Mouse (Mus musculus) liver, embryonic 14.5 days (tissue): Measurements from ENCODE around the gene Gpc6. TPM values are rescaled to one million over a fixed set of nuclear protein-coding genes. Genes with fewer than 3 reads are reported as not detected.

ENCODE experiments used
- ATAC-seq: fragments of 200-750 bp; cut with Nextera tagmentation; 2 replicates; pipeline ENCODE4 v1.8.0; 2017; ENCODE audit warnings: moderate number of reproducible peaks, mild to moderate bottlenecking, moderate library complexity; ENCODE audit not compliant: insufficient read depth
- DNase-seq, 3 experiments: peaks; one replicate each; pipeline ENCODE4 v3.0.0-alpha.2; 2012 to 2013; ENCODE audit warnings: low read depth in 3 of 3, low spot score in 3 of 3
- H3K27ac ChIP-seq: fragments of 300-500 bp; sonication (generic); 2 replicates; pipeline ENCODE4 v1.5.1; 2014; ENCODE audit warnings: moderate library complexity, mild to moderate bottlenecking, control low read depth, inconsistent platforms
- H3K27me3 ChIP-seq: fragments of 300-500 bp; sonication (generic); 2 replicates; pipeline ENCODE4 v1.6.1; 2014; ENCODE audit warnings: mild to moderate bottlenecking, low read length, moderate library complexity; ENCODE audit not compliant: control insufficient read depth, insufficient read depth
- H3K36me3 ChIP-seq: fragments of 300-500 bp; sonication (generic); replicated peaks from 2 replicates; pipeline ENCODE4 v1.6.1; 2014; ENCODE audit warnings: low read depth; ENCODE audit not compliant: control insufficient read depth, insufficient read depth
- H3K4me1 ChIP-seq, 2 experiments: fragments of 200-500 bp in 1 of 2; fragments of 300-500 bp in 1 of 2; sonication (generic) in 1 of 2; replicated peaks; 2 replicates each; pipeline ENCODE4 v1.6.1; 2012 to 2014; ENCODE audit warnings: antibody characterized with exemption in 1 of 2, inconsistent platforms in 1 of 2, low read length in 1 of 2; ENCODE audit not compliant: control insufficient read depth in 2 of 2, insufficient read depth in 2 of 2
- H3K4me2 ChIP-seq: fragments of 300-500 bp; sonication (generic); 2 replicates; pipeline ENCODE4 v1.6.1; 2014; ENCODE audit warnings: low read depth, mild to moderate bottlenecking, control low read depth, moderate library complexity
- H3K4me3 ChIP-seq, 2 experiments: fragments of 200-500 bp in 1 of 2; fragments of 300-500 bp in 1 of 2; sonication (generic) in 1 of 2; 2 replicates each; pipeline ENCODE4 v1.5.1; 2012 to 2014; ENCODE audit warnings: low read depth in 2 of 2, low read length in 2 of 2, mild to moderate bottlenecking in 2 of 2, control low read depth in 1 of 2, inconsistent platforms in 1 of 2, moderate library complexity in 1 of 2; ENCODE audit not compliant: insufficient read depth in 1 of 2
- H3K9ac ChIP-seq: fragments of 300-500 bp; sonication (generic); replicated peaks from 2 replicates; pipeline ENCODE4 v1.6.1; 2014; ENCODE audit warnings: mild to moderate bottlenecking, control low read depth, moderate library complexity
- H3K9me3 ChIP-seq: fragments of 300-500 bp; sonication (generic); 2 replicates; pipeline ENCODE4 v1.6.1; 2016; ENCODE audit warnings: low read length, mixed read lengths; ENCODE audit not compliant: control insufficient read depth
- CTCF ChIP-seq: IDR thresholded peaks from 2 replicates; pipeline ENCODE4 v1.5.1; 2016; ENCODE audit warnings: antibody characterized with exemption, low read depth, control low read depth
- EP300 ChIP-seq: IDR thresholded peaks from 2 replicates; pipeline ENCODE4 v1.6.1; 2016; ENCODE audit warnings: antibody characterized with exemption, low read depth
- WGBS: fragments of 180-500 bp; shearing (Covaris S2); extraction: QIAGEN DNeasy Blood & Tissue Kit; methylation state at CpG from one replicate; pipeline ENCODE4 v1.1.7; 2014; ENCODE audit not compliant: insufficient replicate concordance; 5-methylcytosine and 5-hydroxymethylcytosine counted together
- polyA plus RNA-seq, 2 experiments: library from polyadenylated mRNA; depleted of rRNA in 1 of 2; stranded (reverse) in 1 of 2; unstranded in 1 of 2; fragments of >200 nt; fragmentation: Nextera tagmentation in 1 of 2; extraction: Ambion mirVana in 1 of 2; gene quantifications; 2 replicates each; pipeline versions ENCODE4 v1.2.1 to v1.2.3; 2012 to 2014

Gene Gpc6
- polyA plus RNA-seq, 2 experiments: 0.97 to 2.3 TPM

DNA sequence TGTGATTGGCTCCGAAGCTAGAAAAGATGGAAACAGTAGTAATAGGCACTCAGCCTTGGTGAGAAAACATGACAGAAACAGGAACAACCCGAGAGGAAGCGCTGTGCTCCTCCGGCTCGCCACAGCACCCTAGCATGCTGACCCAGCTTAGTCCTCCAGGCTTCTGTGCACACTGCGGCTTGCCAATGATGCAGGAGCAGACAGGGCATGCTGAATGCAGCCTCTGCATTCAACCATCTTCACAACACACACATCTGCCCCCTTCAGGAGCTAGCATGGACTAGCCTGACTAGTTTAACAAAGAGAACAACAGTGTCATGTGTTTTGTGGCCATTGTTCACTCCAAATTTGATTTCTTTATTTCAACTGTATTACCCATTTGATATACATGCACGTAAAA lies 226.5 kb downstream of the Gpc6 start:
- 64% methylated on average over 7 of the region's 7 CpGs for WGBS
- no peak for ATAC-seq
- H3K36me3 ChIP-seq: no peaks in the 10 kb centered on the region
- DNase-seq: no peak
- TF ChIP-seq EP300 (no peak), CTCF (no peak)
- H3K27me3 ChIP-seq: no peaks in the 10 kb centered on the region
- H3K4me1 ChIP-seq: no peaks in the 10 kb centered on the region
- no peak overlapping the region for H3K9ac ChIP-seq
- no peaks in the 10 kb centered on the region for H3K9me3 ChIP-seq
- no peak overlapping the region for H3K4me2 ChIP-seq
- no peak overlapping the region for H3K4me3 ChIP-seq
- no peak overlapping the region for H3K27ac ChIP-seq

DNA sequence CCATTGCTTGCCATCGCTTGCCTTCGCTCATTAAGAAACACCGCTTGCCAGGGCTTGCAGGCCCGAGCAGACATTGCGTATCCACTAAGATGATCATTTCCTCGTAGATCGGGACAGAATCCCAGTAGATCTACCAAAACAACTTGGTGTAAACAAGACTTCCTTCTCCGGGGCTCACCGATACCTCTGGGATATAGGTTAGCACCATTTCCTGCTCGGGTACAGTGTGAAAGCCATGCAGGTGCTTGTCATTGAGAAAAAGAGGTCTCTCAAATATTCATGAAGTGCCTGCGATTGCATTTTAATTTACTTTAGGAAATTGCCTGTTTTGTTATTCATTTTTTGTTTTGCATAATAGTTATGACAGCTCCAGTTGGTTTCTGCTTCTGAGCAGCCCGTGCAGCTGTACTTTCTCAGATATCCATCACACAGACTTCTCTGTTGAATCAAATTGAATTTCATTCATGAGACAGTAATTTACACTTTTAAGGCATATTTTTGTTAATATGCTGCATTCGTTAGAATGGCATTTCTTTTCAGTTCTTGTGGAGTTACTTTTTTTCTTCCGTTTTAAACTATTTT lies 230.9 kb downstream of the Gpc6 start:
- Histone ChIP-seq H3K27ac (no peak overlapping the region), H3K36me3 (no peaks in the 10 kb centered on the region), H3K4me2 (no peak overlapping the region), H3K27me3 (no peaks in the 10 kb centered on the region), H3K4me3 (no peak overlapping the region), H3K9me3 (no peaks in the 10 kb centered on the region), H3K9ac (no peak overlapping the region), H3K4me1 (no peaks in the 10 kb centered on the region)
- WGBS: 76% methylated on average over 14 of the region's 14 CpGs
- no peak for TF ChIP-seq EP300
- TF ChIP-seq CTCF: no peak
- DNase-seq (no peak), ATAC-seq (no peak)

DNA sequence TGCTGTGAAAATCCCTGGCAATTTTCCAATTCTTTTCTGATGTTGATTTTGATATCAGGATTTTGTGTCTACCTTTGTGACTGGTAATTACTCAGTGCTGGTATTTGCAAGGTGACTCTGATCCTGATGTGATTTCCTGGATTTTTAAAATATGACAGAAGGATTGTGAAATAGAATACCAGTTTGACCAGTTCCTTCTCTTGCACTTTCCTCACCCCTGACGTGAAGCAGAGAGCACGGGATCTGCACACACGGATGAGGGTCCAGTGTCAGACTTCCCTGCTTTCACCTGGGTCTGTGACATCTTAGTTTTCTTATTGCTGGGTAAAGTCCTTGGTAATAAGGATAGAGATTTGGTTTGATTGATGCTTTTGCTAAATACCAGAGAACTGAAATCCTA lies 232.3 kb downstream of the Gpc6 start:
- Histone ChIP-seq H3K4me1 (no peaks in the 10 kb centered on the region), H3K9me3 (no peaks in the 10 kb centered on the region), H3K27ac (no peak overlapping the region), H3K4me2 (no peak overlapping the region), H3K36me3 (no peaks in the 10 kb centered on the region), H3K4me3 (no peak overlapping the region), H3K9ac (no peak overlapping the region), H3K27me3 (no peaks in the 10 kb centered on the region)
- TF ChIP-seq EP300 (no peak), CTCF (no peak)
- ATAC-seq (no peak), DNase-seq (no peak)
- 81% methylated on average over 3 of the region's 3 CpGs for WGBS

DNA sequence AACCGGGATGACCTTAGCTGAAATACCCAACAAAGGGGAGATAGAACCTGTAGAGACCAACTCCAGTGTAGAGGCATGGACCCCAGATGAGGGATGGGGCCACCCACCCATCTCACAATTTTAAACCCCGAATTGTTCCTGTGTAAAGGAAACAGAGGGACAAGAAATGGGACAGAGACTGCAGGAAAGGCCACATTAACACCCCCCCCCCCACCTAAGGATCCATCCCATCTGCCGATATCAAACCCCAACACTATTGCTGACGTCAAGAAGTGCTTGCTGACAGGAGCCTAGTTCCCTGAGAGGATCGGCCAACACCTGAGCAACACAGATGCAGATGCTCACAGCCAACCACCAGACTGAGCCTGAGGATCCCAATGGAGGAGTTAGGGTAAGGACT lies 241.2 kb downstream of the Gpc6 start:
- no peaks in the 10 kb centered on the region for H3K27me3 ChIP-seq
- no peaks in the 10 kb centered on the region for H3K36me3 ChIP-seq
- no peak overlapping the region for H3K27ac ChIP-seq
- no peak overlapping the region for H3K4me2 ChIP-seq
- no peaks in the 10 kb centered on the region for H3K9me3 ChIP-seq
- H3K4me3 ChIP-seq: no peak overlapping the region
- ATAC-seq: no peak
- 67% methylated on average over 5 of the region's 5 CpGs for WGBS
- DNase-seq: no peak
- no peak for TF ChIP-seq EP300
- TF ChIP-seq CTCF: no peak
- H3K4me1 ChIP-seq: no peaks in the 10 kb centered on the region
- H3K9ac ChIP-seq: no peak overlapping the region

DNA sequence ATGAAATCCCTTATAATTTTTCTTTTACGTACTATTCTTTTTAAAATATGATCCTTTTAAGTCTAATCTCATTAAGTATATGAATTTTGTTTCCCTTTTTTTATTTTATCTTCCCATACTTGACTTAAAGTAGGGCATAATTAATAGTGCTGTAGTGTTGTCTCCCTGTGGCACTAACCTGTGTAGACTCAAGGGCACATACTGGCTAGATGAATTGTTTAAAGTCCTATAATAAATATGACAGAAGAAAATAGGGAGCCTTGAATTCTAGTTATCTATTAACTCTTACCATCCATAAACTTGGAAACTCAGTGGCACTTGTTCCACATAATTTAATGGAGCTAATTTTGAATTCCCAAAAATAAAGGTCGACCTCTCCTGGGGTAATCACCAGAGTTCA lies 268.2 kb downstream of the Gpc6 start:
- no peaks in the 10 kb centered on the region for H3K4me1 ChIP-seq
- no peaks in the 10 kb centered on the region for H3K27me3 ChIP-seq
- no peak overlapping the region for H3K4me2 ChIP-seq
- H3K9me3 ChIP-seq: no peaks in the 10 kb centered on the region
- no peaks in the 10 kb centered on the region for H3K36me3 ChIP-seq
- H3K4me3 ChIP-seq: no peak overlapping the region
- 48% methylated on average over 2 of the region's 2 CpGs for WGBS
- no peak for ATAC-seq
- H3K27ac ChIP-seq: no peak overlapping the region
- TF ChIP-seq CTCF (no peak), EP300 (no peak)
- no peak for DNase-seq
- H3K9ac ChIP-seq: no peak overlapping the region
